Mouse (Mus musculus) lung, postnatal 0 days (tissue): ENCODE data around the gene Mgst3.

ENCODE experiments used
- CTCF ChIP-seq: IDR thresholded peaks from 2 replicates; pipeline ENCODE4 v1.5.1; 2016; ENCODE audit warnings: antibody characterized with exemption, mild to moderate bottlenecking
- EP300 ChIP-seq: IDR thresholded peaks from 2 replicates; pipeline ENCODE4 v1.6.1; 2016; ENCODE audit warnings: antibody characterized with exemption, mild to moderate bottlenecking, control low read depth

DNA sequence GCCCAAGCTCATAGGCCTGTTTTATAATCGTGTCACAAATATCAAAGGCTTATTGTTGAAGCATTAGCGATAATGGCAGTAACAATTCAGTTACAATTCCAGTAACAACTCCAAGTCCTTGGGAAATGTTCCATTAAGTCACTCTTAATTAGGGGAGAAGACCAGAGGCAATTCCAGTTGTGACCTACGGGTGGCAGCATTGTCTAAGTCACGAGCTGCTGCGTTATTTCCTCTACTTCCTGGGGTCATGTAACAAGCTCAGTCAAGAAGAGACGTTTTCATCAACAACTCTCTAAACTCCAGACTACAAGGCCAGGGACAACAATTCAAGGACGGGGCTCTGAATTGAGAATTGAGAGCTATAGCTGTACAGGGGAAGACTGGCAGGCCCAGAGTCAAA is 21.2 kb upstream of the Mgst3 start:
- no peak for TF ChIP-seq EP300
- peak; percentile 98 for TF ChIP-seq CTCF
